Mouse (Mus musculus) neural tube, embryonic 15.5 days (tissue): ENCODE measurements around the gene Toe1. TPM values are rescaled to one million over a fixed set of nuclear protein-coding genes. Genes with fewer than 3 reads are reported as not detected.
"Not testable (repeated sequence)": the region's sequence is repeated elsewhere in the genome, so short reads cannot be mapped to it uniquely, and the experiment has no call there.

Experiments
- ATAC-seq: fragments of 200-750 bp; cut with Nextera tagmentation; 2 replicates; pipeline ENCODE4 v1.8.0; 2017; ENCODE audit warnings: mild to moderate bottlenecking, moderate TSS enrichment, moderate library complexity; ENCODE audit not compliant: low FRiP score
- H3K27ac ChIP-seq: fragments of 300-500 bp; sonication (generic); replicated peaks from 2 replicates; pipeline ENCODE4 v1.5.1; 2015; ENCODE audit warnings: mild to moderate bottlenecking, inconsistent platforms
- H3K27me3 ChIP-seq: fragments of 300-500 bp; sonication (generic); replicated peaks from 2 replicates; pipeline ENCODE4 v1.6.1; 2015; ENCODE audit warnings: inconsistent platforms
- H3K36me3 ChIP-seq: fragments of 300-500 bp; sonication (generic); 2 replicates; pipeline ENCODE4 v1.6.1; 2015; ENCODE audit warnings: inconsistent platforms
- H3K4me1 ChIP-seq: fragments of 300-500 bp; sonication (generic); 2 replicates; pipeline ENCODE4 v1.6.1; 2015; ENCODE audit warnings: inconsistent platforms
- H3K4me2 ChIP-seq: fragments of 300-500 bp; sonication (generic); 2 replicates; pipeline ENCODE4 v1.6.1; 2015; ENCODE audit warnings: inconsistent platforms, mild to moderate bottlenecking, moderate library complexity
- H3K4me3 ChIP-seq: fragments of 300-500 bp; sonication (generic); replicated peaks from 2 replicates; pipeline ENCODE4 v1.5.1; 2015; ENCODE audit warnings: mild to moderate bottlenecking, inconsistent platforms
- H3K9ac ChIP-seq: fragments of 300-500 bp; sonication (generic); replicated peaks from 2 replicates; pipeline ENCODE4 v1.6.1; 2015; ENCODE audit warnings: mild to moderate bottlenecking, inconsistent platforms
- H3K9me3 ChIP-seq: fragments of 300-500 bp; sonication (generic); replicated peaks from 2 replicates; pipeline ENCODE4 v1.6.1; 2016; ENCODE audit warnings: inconsistent platforms
- WGBS: fragments of 180-500 bp; shearing (Covaris S2); methylation state at CpG from one replicate; pipeline ENCODE4 v1.1.7; 2015; ENCODE audit warnings: mixed read lengths; 5-methylcytosine and 5-hydroxymethylcytosine counted together
- polyA plus RNA-seq: library from polyadenylated mRNA; unstranded; fragments of >200 nt; fragmentation: Nextera tagmentation; extraction: Ambion mirVana; gene quantifications from 2 replicates; pipeline ENCODE4 v1.2.1, GENCODE M21; 2015

Toe1 gene
- polyA plus RNA-seq: 27.2 and 33.4 TPM in 2 replicates

- H3K27me3 ChIP-seq: no peaks in the 10 kb centered on the region
- H3K4me1 ChIP-seq: peaks cover 17% of the 10 kb centered on the region
- WGBS: under 1% methylated on average over 58 of the region's 58 CpGs
- H3K9me3 ChIP-seq: no peaks in the 10 kb centered on the region
- ATAC-seq: peak; percentile 99
- peaks cover 35% of the 10 kb centered on the region for H3K36me3 ChIP-seq
- H3K4me2 ChIP-seq: peak within 1 kb of the TSS; percentile 76
- peak within 1 kb of the TSS; percentile 93 for H3K27ac ChIP-seq
- peak within 1 kb of the TSS; percentile 87 for H3K4me3 ChIP-seq
- peak within 1 kb of the TSS; percentile 76 for H3K9ac ChIP-seq
Measured at GRCm38 (mm10) chr4:116807197-116808129, at the start of gene Toe1, which contains the start of gene Mutyh. Toe1 (minus strand) TSS chr4:116807640. Mutyh (plus strand) TSS chr4:116807723.

- Histone ChIP-seq H3K27me3 (no peaks in the 10 kb centered on the region), H3K27ac (no peak overlapping the region), H3K36me3 (no peaks in the 10 kb centered on the region), H3K4me3 (no peak overlapping the region), H3K4me2 (no peak overlapping the region), H3K4me1 (no peaks in the 10 kb centered on the region), H3K9me3 (no peaks in the 10 kb centered on the region), H3K9ac (no peak overlapping the region)
- no peak for ATAC-seq
- WGBS: 49% methylated on average over 10 of the region's 10 CpGs
Measured at GRCm38 (mm10) chr4:116857203-116857602, 49.8 kb upstream of the Toe1 start.

- H3K4me3 ChIP-seq: no peak overlapping the region
- H3K27ac ChIP-seq: no peak overlapping the region
- H3K4me2 ChIP-seq: no peak overlapping the region
- H3K4me1 ChIP-seq: no peaks in the 10 kb centered on the region
- no peak for ATAC-seq
- 20% methylated on average over 2 of the region's 2 CpGs for WGBS
- H3K9me3 ChIP-seq: no peaks in the 10 kb centered on the region
- H3K36me3 ChIP-seq: no peaks in the 10 kb centered on the region
- H3K27me3 ChIP-seq: no peaks in the 10 kb centered on the region
- H3K9ac ChIP-seq: no peak overlapping the region
Measured at GRCm38 (mm10) chr4:116854286-116854685, 46.8 kb upstream of the Toe1 start.

GRCm38 (mm10) chr4:116849901-116850300 lies 42.5 kb upstream of the Toe1 start:
- WGBS: 86% methylated on average over 3 of the region's 3 CpGs
- Histone ChIP-seq H3K4me1 (no peaks in the 10 kb centered on the region), H3K36me3 (no peaks in the 10 kb centered on the region), H3K9ac (no peak overlapping the region), H3K27me3 (no peaks in the 10 kb centered on the region), H3K4me2 (no peak overlapping the region), H3K4me3 (no peak overlapping the region), H3K9me3 (no peaks in the 10 kb centered on the region), H3K27ac (no peak overlapping the region)
- no peak for ATAC-seq

GRCm38 (mm10) chr4:116844324-116844723 lies 36.9 kb upstream of the Toe1 start:
- WGBS: 100% methylated on average over 3 of the region's 3 CpGs

GRCm38 (mm10) chr4:116840841-116841240 lies 33.4 kb upstream of the Toe1 start:
- Histone ChIP-seq H3K9ac (no peak overlapping the region), H3K4me1 (no peaks in the 10 kb centered on the region), H3K36me3 (no peaks in the 10 kb centered on the region), H3K27me3 (no peaks in the 10 kb centered on the region), H3K9me3 (no peaks in the 10 kb centered on the region), H3K4me2 (no peak overlapping the region), H3K27ac (no peak overlapping the region), H3K4me3 (no peak overlapping the region)
- 89% methylated on average over 6 of the region's 6 CpGs for WGBS
- ATAC-seq: no peak

More at GRCm38 (mm10) chr4:116844324-116844723, 36.9 kb upstream of the Toe1 start:
- H3K4me1 ChIP-seq: no peaks in the 10 kb centered on the region
- no peak for ATAC-seq
- no peak overlapping the region for H3K9ac ChIP-seq
- no peak overlapping the region for H3K27ac ChIP-seq
- H3K4me3 ChIP-seq: no peak overlapping the region
- no peaks in the 10 kb centered on the region for H3K36me3 ChIP-seq
- no peaks in the 10 kb centered on the region for H3K27me3 ChIP-seq
- no peaks in the 10 kb centered on the region for H3K9me3 ChIP-seq
- H3K4me2 ChIP-seq: no peak overlapping the region

- WGBS: 45% methylated on average over 21 of the region's 29 CpGs
- H3K36me3 ChIP-seq, H3K4me3 ChIP-seq, H3K9me3 ChIP-seq, H3K27me3 ChIP-seq, H3K4me1 ChIP-seq, H3K9ac ChIP-seq, ATAC-seq, H3K27ac ChIP-seq: not testable (repeated sequence)
- H3K4me2 ChIP-seq: peak overlapping the region; percentile 28
Measured at GRCm38 (mm10) chr4:116840096-116840495, 32.7 kb upstream of the Toe1 start.

GRCm38 (mm10) chr4:116838999-116839398 lies 31.6 kb upstream of the Toe1 start:
- Histone ChIP-seq H3K9me3 (no peaks in the 10 kb centered on the region), H3K9ac (no peak overlapping the region), H3K36me3 (no peaks in the 10 kb centered on the region), H3K4me3 (no peak overlapping the region), H3K27me3 (no peaks in the 10 kb centered on the region), H3K27ac (no peak overlapping the region), H3K4me1 (no peaks in the 10 kb centered on the region), H3K4me2 (no peak overlapping the region)
- no peak for ATAC-seq
- 27% methylated on average over 2 of the region's 2 CpGs for WGBS

- H3K4me2 ChIP-seq: no peak overlapping the region
- peak overlapping the region; percentile 23; the same call in 1 of the 2 replicates for H3K9ac ChIP-seq
- ATAC-seq: peak; percentile 66
Measured at GRCm38 (mm10) chr4:116830070-116830368, 22.6 kb upstream of the Toe1 start.

GRCm38 (mm10) chr4:116829364-116830069 lies 22.1 kb upstream of the Toe1 start:
- Histone ChIP-seq H3K4me2 (no peak overlapping the region), H3K27me3 (no peaks in the 10 kb centered on the region), H3K27ac (peak overlapping the region; percentile 70), H3K4me3 (no peak overlapping the region), H3K9ac (peak overlapping the region; percentile 23; the same call in 1 of the 2 replicates), H3K9me3 (no peaks in the 10 kb centered on the region), H3K4me1 (peaks cover 19% of the 10 kb centered on the region), H3K36me3 (no peaks in the 10 kb centered on the region)
- WGBS: 23% methylated on average over 6 of the region's 6 CpGs
- peak; percentile 15; the same call in 1 of the 2 replicates for ATAC-seq

More at GRCm38 (mm10) chr4:116830070-116830368, 22.6 kb upstream of the Toe1 start:
- H3K4me1 ChIP-seq: peaks cover 17% of the 10 kb centered on the region
- H3K4me3 ChIP-seq: no peak overlapping the region
- 7% methylated on average over 6 of the region's 6 CpGs for WGBS
- peak overlapping the region; percentile 70 for H3K27ac ChIP-seq
- no peaks in the 10 kb centered on the region for H3K27me3 ChIP-seq
- H3K36me3 ChIP-seq: no peaks in the 10 kb centered on the region
- no peaks in the 10 kb centered on the region for H3K9me3 ChIP-seq

GRCm38 (mm10) chr4:116827819-116828218 lies 20.4 kb upstream of the Toe1 start:
- no peak overlapping the region for H3K27ac ChIP-seq
- ATAC-seq: no peak
- WGBS: 2% methylated on average over 4 of the region's 4 CpGs
- no peaks in the 10 kb centered on the region for H3K36me3 ChIP-seq
- peaks cover 24% of the 10 kb centered on the region for H3K4me1 ChIP-seq
- no peaks in the 10 kb centered on the region for H3K9me3 ChIP-seq
- H3K9ac ChIP-seq: no peak overlapping the region
- H3K27me3 ChIP-seq: no peaks in the 10 kb centered on the region
- no peak overlapping the region for H3K4me2 ChIP-seq
- H3K4me3 ChIP-seq: no peak overlapping the region
